Mouse (Mus musculus) common myeloid progenitor, adult 5-6 weeks (primary cell): Measurements from ENCODE around the gene Ccl11. TPM values are rescaled to one million over a fixed set of nuclear protein-coding genes. Genes with fewer than 3 reads are reported as not detected.

Experiments
- ATAC-seq: replicated peaks from 2 replicates; pipeline ENCODE4 v1.8.0; 2016; ENCODE audit warnings: low read depth, mild to moderate bottlenecking, moderate TSS enrichment, inconsistent platforms; ENCODE audit not compliant: poor library complexity, severe bottlenecking
- total RNA-seq: library from RNA; stranded (forward); fragments of 200-1000, 187-1606 nt; gene quantifications from 2 replicates; pipeline ENCODE4 v1.2.3, GENCODE M21; 2017

Gene Ccl11
- not detected in 2 replicates for total RNA-seq

DNA sequence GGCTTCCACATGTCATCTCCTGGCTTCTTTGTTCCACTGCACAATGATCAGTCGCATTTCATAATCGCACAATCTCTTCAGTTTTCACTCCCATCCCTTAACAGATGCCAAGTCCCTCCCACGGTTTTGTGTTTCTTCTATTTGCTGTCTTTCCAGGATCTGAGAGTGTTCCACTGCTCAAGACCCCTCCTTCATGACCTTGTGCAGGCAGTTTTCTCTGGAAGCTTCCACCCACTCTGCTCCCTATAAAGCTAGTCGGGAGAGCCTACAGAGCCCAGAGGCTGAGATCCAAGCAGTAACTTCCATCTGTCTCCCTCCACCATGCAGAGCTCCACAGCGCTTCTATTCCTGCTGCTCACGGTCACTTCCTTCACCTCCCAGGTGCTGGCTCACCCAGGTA is at the start of gene Ccl11:
Ccl11 (plus strand) TSS at position 178 of the 400 bp plus-strand sequence.
- ATAC-seq = no peak

DNA sequence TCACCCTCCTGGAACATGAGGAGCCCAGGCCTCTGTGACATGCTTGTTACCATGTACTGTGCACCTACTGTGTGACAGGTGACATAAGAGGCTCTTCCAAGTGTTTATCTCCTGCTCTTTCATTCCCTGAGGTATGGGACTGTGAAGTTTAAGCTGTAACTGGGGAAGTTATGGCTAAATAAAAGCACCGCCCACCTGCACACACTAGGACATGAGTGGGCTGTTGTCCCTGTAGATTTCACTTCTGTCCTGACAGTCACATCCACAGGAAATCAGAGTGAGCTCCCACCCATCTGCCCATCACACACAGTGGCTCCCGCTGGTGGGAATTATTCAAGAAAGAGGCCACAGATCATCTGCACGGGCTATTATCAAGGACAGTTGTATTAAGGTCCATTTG is 47.5 kb upstream of the Ccl11 start:
- ATAC-seq = no peak

DNA sequence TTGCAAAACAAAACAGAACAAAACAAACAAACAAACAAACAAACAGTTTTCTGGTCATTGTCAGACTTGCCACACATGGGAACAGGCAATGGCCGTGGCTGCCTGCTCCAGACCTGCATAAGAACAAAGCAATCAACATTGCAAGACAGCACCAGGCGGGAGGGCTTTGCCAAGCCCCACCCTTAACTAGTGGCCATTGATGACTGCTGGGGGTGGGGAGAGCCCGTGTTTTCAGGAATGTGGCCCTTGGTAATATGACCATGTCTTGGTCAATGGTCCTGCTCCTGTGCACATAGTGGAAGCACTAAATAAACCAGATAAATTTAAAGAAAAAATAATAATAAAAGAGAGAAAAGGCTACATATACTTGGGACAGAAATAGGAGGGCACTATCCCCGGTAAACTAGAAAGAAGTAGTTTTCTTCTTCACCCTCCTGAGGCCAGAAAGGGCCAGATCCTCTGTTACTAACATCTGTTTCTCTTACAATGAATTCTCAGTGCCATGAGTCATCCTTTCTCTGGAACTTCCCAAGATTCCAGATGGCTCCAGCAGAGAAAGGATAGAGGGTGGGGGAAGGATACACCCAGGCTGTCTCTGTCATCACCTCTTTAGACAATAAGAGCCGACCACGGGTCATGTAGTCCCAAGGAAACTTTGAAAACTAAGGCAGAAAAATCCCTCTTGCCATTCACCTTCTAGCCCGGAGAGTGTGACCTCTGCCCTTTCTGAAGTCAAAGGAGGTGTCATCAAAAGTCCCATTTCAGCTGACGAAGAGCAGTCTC is 46.0 kb upstream of the Ccl11 start:
- ATAC-seq = no peak

DNA sequence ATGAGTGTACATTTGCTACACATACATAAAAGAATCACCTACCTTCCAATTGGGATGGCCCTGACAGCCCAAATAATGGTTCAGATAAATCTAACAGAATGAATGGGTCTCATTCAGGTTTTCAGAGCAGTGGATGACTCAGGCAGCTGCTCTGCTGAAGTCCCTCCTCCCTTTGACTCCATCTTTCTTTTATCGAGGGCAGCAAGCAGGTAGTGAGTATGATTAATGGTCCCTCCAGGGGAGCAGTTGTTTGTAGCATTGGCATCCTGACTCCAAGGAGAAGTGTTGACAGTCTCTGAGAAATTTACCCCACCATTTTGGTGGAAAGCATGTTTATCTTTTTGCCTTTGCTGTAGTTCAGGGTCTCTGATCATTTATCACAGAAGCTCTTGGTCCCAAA is 43.9 kb upstream of the Ccl11 start:
- ATAC-seq = no peak

DNA sequence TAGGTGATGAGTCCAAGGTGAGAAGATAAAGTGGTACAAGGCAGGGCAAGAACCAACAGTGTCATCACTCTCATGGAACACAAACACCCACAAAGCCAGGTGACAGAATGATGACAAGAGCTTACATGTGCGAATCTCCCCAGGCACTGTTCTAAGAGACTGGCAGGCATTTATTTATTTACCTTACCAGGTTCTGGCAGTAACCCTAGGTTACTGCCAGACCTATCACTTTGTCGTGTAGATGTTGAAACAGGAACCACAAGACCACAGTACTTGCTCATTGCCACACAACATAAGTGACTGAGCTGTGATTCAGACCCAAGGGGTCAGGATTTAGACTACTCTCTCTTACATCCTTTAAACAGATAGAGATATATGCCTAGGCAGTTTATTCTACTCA is 42.6 kb upstream of the Ccl11 start:
- ATAC-seq = peak; percentile 79

GRCm38 (mm10) chr11:82016181-82016780 is 41.3 kb upstream of the Ccl11 start:
- no peak for ATAC-seq

DNA sequence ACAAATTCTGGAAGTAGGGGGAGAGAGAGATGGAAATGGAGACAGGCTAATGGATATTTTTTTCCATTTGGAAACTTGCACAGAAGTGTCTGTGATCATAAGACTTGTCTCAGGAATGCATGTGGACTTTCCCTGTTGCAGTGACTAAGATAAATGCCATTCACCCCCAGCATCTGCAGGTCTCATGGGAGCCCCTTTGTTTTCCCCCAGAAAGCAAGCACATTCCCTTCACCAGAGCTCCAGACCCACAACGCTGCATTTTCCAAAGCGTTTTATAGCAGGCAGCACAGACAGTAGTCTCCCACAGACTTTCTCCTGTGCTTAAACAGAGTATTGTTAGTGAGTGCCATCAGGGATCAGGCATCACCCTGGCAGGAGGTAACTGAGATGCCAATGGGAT is 38.2 kb upstream of the Ccl11 start:
- ATAC-seq = no peak

GRCm38 (mm10) chr11:82019793-82020192 is 37.8 kb upstream of the Ccl11 start:
- ATAC-seq = no peak

GRCm38 (mm10) chr11:82021406-82021805 is 36.2 kb upstream of the Ccl11 start:
- peak; percentile 69 for ATAC-seq

- ATAC-seq = peak; percentile 45
Observed at GRCm38 (mm10) chr11:82022504-82023056, 35.0 kb upstream of the Ccl11 start.

GRCm38 (mm10) chr11:82023769-82024168 is 33.9 kb upstream of the Ccl11 start:
- peak; percentile 38 for ATAC-seq

DNA sequence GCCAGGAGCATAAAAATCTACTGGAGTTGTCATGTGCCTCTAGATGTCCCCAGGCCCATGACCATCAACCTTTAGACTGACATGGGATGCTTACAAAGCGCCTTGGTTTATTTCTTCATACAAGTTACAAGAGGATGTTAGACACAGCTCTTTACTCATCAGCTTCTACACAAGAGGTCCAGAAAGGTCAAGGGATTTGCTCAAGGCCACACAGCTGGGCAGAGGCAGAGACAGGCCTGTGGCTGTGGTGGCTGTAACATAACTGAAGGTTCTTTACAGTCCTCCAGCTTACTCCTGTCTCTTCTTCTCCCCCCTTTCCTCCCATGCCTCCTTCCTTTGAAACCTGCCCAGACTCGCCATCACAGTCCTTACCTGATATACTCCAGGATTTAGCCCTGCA is 27.5 kb upstream of the Ccl11 start:
- no peak for ATAC-seq

- no peak for ATAC-seq
Observed at GRCm38 (mm10) chr11:82032136-82032535, 25.5 kb upstream of the Ccl11 start.

GRCm38 (mm10) chr11:82032678-82033344 is 24.8 kb upstream of the Ccl11 start:
- no peak for ATAC-seq

- ATAC-seq = no peak
Observed at GRCm38 (mm10) chr11:82034446-82034845, 23.2 kb upstream of the Ccl11 start.

DNA sequence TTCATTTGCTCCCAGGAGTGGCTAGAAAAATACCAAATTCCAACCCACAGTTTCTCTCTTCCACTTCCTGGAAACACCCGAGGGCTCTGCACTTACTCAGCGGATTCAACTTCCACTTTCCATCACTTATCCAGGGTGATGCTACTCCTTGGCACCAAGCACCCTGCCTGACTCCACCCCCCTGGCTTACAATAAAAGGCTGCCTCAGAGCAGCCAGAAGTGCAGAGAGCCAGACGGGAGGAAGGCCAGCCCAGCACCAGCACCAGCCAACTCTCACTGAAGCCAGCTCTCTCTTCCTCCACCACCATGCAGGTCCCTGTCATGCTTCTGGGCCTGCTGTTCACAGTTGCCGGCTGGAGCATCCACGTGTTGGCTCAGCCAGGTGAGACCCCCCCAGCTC is 22.3 kb upstream of the Ccl11 start, which contains the start of gene Ccl2:
Ccl2 (plus strand) TSS at position 216 of the 400 bp plus-strand sequence.
- ATAC-seq = peak; percentile 93

- ATAC-seq = no peak
Observed at GRCm38 (mm10) chr11:82035857-82036256, 21.8 kb upstream of the Ccl11 start.

DNA sequence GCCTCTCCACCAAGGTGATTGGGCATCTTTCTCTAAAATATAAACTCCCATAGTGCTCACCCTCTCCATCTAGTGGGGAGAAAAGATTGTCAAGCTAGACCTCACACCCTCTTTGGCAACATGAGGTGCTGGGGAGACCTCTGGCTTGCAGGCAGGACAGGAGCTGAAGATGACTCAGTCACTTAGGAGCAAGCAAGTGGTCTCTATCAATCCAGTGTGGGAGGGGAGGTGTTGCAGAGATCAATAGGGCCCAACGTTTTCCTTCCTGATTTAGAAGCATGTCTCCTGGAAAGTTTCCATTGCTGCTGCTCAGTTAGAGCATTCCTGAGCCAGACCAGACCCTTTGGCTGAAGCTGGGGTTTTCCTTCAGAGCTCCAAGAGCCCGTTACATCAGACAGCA is 19.1 kb upstream of the Ccl11 start, which contains the start of gene Gm17268:
Gm17268 (minus strand) TSS at position 28 of the 400 bp plus-strand sequence.
- no peak for ATAC-seq

DNA sequence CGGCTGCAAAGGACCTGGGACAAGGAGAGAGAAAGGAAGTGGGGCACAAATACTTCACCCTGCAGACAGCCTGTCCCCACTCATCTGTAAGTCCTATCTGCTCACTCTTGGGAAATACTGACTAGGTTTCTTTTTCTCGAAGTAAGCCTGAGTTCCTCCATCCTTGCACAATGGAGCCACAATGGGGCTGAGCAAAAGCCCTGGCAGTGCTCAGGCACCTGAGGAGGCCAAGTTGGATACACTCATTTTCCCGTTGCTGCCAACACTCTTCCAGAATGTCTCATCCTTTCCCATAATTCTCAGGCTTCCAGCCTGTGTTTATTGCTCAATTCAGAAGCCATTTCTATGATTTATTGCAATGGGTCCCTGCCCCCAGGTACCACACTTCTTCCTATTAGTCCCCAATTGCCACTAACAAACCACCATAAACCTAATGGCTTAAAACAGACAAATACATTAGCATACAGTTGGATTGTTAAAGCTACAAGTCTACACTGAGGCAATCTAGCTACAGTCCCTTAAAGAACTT is 18.4 kb upstream of the Ccl11 start:
- ATAC-seq = no peak

DNA sequence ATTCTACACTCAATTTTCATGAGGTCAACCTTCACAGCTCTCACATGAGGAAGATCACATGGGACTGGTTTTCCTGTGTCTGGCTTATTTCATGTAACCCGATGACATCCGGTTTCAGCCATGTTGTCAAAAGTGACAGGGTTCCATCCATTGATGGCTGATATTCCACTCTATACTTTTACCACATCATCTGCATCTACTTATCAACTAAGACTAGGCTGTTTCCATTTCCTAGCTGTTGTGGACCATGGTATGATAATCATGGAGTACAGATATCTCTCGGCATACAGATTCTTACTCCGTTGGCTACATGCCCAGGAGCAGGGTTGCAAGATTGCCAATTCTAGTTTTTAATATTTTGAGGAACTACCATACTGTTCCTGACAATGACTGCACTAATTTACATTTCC is 15.9 kb upstream of the Ccl11 start:
- ATAC-seq = peak; percentile 91
